Mouse (Mus musculus): Measurements from ENCODE around the gene Hoxc9.

Gene Hoxc9

GRCm38 (mm10) chr15:102976631-102977422 lies 588 bp downstream of the Hoxc9 start:
- DNase-seq (ENCODE audit: low spot score in 2 of 2), result no peak

GRCm38 (mm10) chr15:102977423-102977974 lies 1.3 kb downstream of the Hoxc9 start:
- DNase-seq (ENCODE audit: low spot score in 2 of 2), result no peak

- DNase-seq (ENCODE audit: low spot score in 2 of 2), result no peak
These were observed 2.6 kb downstream of the Hoxc9 start for GRCm38 (mm10) chr15:102978615-102979515.

GRCm38 (mm10) chr15:102979936-102980335 lies 3.7 kb downstream of the Hoxc9 start:
- no peak for DNase-seq (ENCODE audit: low spot score in 2 of 2)

GRCm38 (mm10) chr15:102980352-102980751 lies 4.1 kb downstream of the Hoxc9 start:
- DNase-seq (ENCODE audit: low spot score in 2 of 2), result no peak

GRCm38 (mm10) chr15:102980912-102981311 lies 4.7 kb downstream of the Hoxc9 start:
- no peak for DNase-seq (ENCODE audit: low spot score in 2 of 2)

GRCm38 (mm10) chr15:102981379-102982288 lies 5.4 kb downstream of the Hoxc9 start:
- no peak for DNase-seq (ENCODE audit: low spot score in 2 of 2)

- DNase-seq (ENCODE audit: low spot score in 2 of 2), result no peak
These were observed 7.5 kb downstream of the Hoxc9 start for GRCm38 (mm10) chr15:102983716-102984115.

GRCm38 (mm10) chr15:102984521-102984920 lies 8.3 kb downstream of the Hoxc9 start:
- DNase-seq (ENCODE audit: low spot score in 2 of 2), result no peak

GRCm38 (mm10) chr15:102984925-102985324 lies 8.7 kb downstream of the Hoxc9 start:
- no peak for DNase-seq (ENCODE audit: low spot score in 2 of 2)

- DNase-seq (ENCODE audit: low spot score in 2 of 2), result peak; percentile 70 to 90
These were observed 11.0 kb downstream of the Hoxc9 start for GRCm38 (mm10) chr15:102987124-102987833.

- DNase-seq (ENCODE audit: low spot score in 2 of 2), result no peak
These were observed 11.8 kb downstream of the Hoxc9 start for GRCm38 (mm10) chr15:102988078-102988477.

- DNase-seq (ENCODE audit: low spot score in 2 of 2), result no peak
These were observed 14.5 kb downstream of the Hoxc9 start, which contains the start of gene Hoxc8 for GRCm38 (mm10) chr15:102990461-102991397. Gene Hoxc8 (plus strand): TSS chr15:102990607.

- DNase-seq (ENCODE audit: low spot score in 2 of 2), result no peak
These were observed 15.5 kb downstream of the Hoxc9 start for GRCm38 (mm10) chr15:102991782-102992181.

GRCm38 (mm10) chr15:102992206-102992605 lies 16.0 kb downstream of the Hoxc9 start:
- no peak for DNase-seq (ENCODE audit: low spot score in 2 of 2)

- DNase-seq (ENCODE audit: low spot score in 2 of 2), result no peak
These were observed 16.6 kb downstream of the Hoxc9 start for GRCm38 (mm10) chr15:102992863-102993262.

- no peak for DNase-seq (ENCODE audit: low spot score in 2 of 2)
These were observed 20.3 kb downstream of the Hoxc9 start for GRCm38 (mm10) chr15:102996548-102996947.

GRCm38 (mm10) chr15:102997431-102997830 lies 21.2 kb downstream of the Hoxc9 start:
- DNase-seq (ENCODE audit: low spot score in 2 of 2), result no peak

- no peak for DNase-seq (ENCODE audit: low spot score in 2 of 2)
These were observed 21.7 kb downstream of the Hoxc9 start, which contains the start of gene Hoxc6 for GRCm38 (mm10) chr15:102997939-102998355. Gene Hoxc6 (plus strand): TSS chr15:102998257.

Measured in spleen, postnatal 10 days (tissue).